Mouse (Mus musculus) limb, embryonic 14.5 days (tissue): ENCODE measurements around the gene Speg. TPM values are rescaled to one million over a fixed set of nuclear protein-coding genes. Genes with fewer than 3 reads are reported as not detected.

Experiments used
- ATAC-seq: fragments of 200-750 bp; cut with Nextera tagmentation; 2 replicates; pipeline ENCODE4 v1.8.0; 2017; ENCODE audit warnings: low read depth, moderate number of reproducible peaks, moderate TSS enrichment; ENCODE audit not compliant: low FRiP score
- DNase-seq: peaks from one replicate; pipeline ENCODE4 v3.0.0-alpha.2; 2015; ENCODE audit warnings: low spot score
- H3K27ac ChIP-seq: fragments of 300-500 bp; sonication (generic); replicated peaks from 2 replicates; pipeline ENCODE4 v1.5.1; 2014; ENCODE audit warnings: low read depth, mild to moderate bottlenecking, low read length, moderate library complexity, mixed read lengths
- H3K27me3 ChIP-seq: fragments of 300-500 bp; sonication (generic); 2 replicates; pipeline ENCODE4 v1.6.1; 2014; ENCODE audit warnings: low read length, mixed read lengths; ENCODE audit not compliant: control insufficient read depth, insufficient read depth
- H3K36me3 ChIP-seq: fragments of 300-500 bp; sonication (generic); 2 replicates; pipeline ENCODE4 v1.6.1; 2014; ENCODE audit warnings: mild to moderate bottlenecking, low read length, moderate library complexity, mixed read lengths; ENCODE audit not compliant: control insufficient read depth, insufficient read depth
- H3K4me1 ChIP-seq: fragments of 300-500 bp; sonication (generic); 2 replicates; pipeline ENCODE4 v1.6.1; 2014; ENCODE audit warnings: antibody characterized with exemption, low read length, mixed read lengths; ENCODE audit not compliant: control insufficient read depth, insufficient read depth
- H3K4me2 ChIP-seq: fragments of 300-500 bp; sonication (generic); replicated peaks from 2 replicates; pipeline ENCODE4 v1.6.1; 2014; ENCODE audit warnings: low read depth, mild to moderate bottlenecking, low read length, moderate library complexity; ENCODE audit not compliant: severe bottlenecking
- H3K4me3 ChIP-seq: fragments of 300-500 bp; sonication (generic); replicated peaks from 2 replicates; pipeline ENCODE4 v1.5.1; 2014; ENCODE audit warnings: low read length
- H3K9ac ChIP-seq: fragments of 300-500 bp; sonication (generic); 2 replicates; pipeline ENCODE4 v1.6.1; 2014; ENCODE audit warnings: mild to moderate bottlenecking, low read depth, low read length, moderate library complexity; ENCODE audit not compliant: severe bottlenecking
- H3K9me3 ChIP-seq: fragments of 300-500 bp; sonication (generic); 2 replicates; pipeline ENCODE4 v1.6.1; 2016; ENCODE audit warnings: low read length; ENCODE audit not compliant: control insufficient read depth
- POLR2A ChIP-seq: fragments of 200-500 bp; IDR thresholded peaks from 2 replicates; pipeline ENCODE4 v1.8.0; 2012; ENCODE audit warnings: inconsistent platforms, mild to moderate bottlenecking, moderate library complexity, borderline replicate concordance; ENCODE audit not compliant: insufficient read depth, insufficient read length; ENCODE audit errors: extremely low read depth
- WGBS: fragments of 180-500 bp; shearing (Covaris S2); extraction: QIAGEN DNeasy Blood & Tissue Kit; methylation state at CpG from one replicate; pipeline ENCODE4 v1.1.7; 2014; 5-methylcytosine and 5-hydroxymethylcytosine counted together
- polyA plus RNA-seq, 2 experiments: library from polyadenylated mRNA; depleted of rRNA in 1 of 2; stranded (reverse) in 1 of 2; unstranded in 1 of 2; fragments of >200 nt; fragmentation: Nextera tagmentation in 1 of 2; extraction: Ambion mirVana in 1 of 2; gene quantifications; 2 replicates each; pipeline versions ENCODE4 v1.2.1 to v1.2.3; 2012 to 2014

Speg gene
- polyA plus RNA-seq (2012; rRNA removed), result 77.9 and 114 TPM in 2 replicates
- 15.3 and 21.8 TPM in 2 replicates for polyA plus RNA-seq (2014; fragmentation: Nextera tagmentation; extraction: Ambion mirVana)

GRCm38 (mm10) chr1:75374950-75375936 is at the start of gene Speg:
Speg (plus strand) TSS chr1:75375297.
- Histone ChIP-seq H3K4me1 (peaks cover 13% of the 10 kb centered on the region), H3K9me3 (no peaks in the 10 kb centered on the region), H3K27ac (no peak within 1 kb of the TSS), H3K4me2 (peak within 1 kb of the TSS; percentile 77), H3K9ac (peak within 1 kb of the TSS; percentile 61), H3K4me3 (peak within 1 kb of the TSS; percentile 34), H3K27me3 (no peaks in the 10 kb centered on the region), H3K36me3 (no peaks in the 10 kb centered on the region)
- no peak for DNase-seq
- peak; percentile 42 for ATAC-seq
- 5% methylated on average over 35 of the region's 57 CpGs for WGBS
- TF ChIP-seq POLR2A, result no peak

- Histone ChIP-seq H3K4me2 (no peak overlapping the region), H3K4me1 (0 out of 2 replicates have a peak, but pooled peaks cover 3% of the 10 kb centered on the region), H3K4me3 (no peak overlapping the region), H3K36me3 (no peaks in the 10 kb centered on the region), H3K9ac (no peak overlapping the region), H3K27ac (no peak overlapping the region), H3K9me3 (no peaks in the 10 kb centered on the region), H3K27me3 (no peaks in the 10 kb centered on the region)
- ATAC-seq, result no peak
- no peak for DNase-seq
- no peak for TF ChIP-seq POLR2A
Observed at GRCm38 (mm10) chr1:75327461-75327860, 47.6 kb upstream of the Speg start.

GRCm38 (mm10) chr1:75331271-75331670 is 43.8 kb upstream of the Speg start:
- no peak for TF ChIP-seq POLR2A
- WGBS, result 68% methylated on average over 1 of the region's 1 CpGs
- ATAC-seq, result no peak

GRCm38 (mm10) chr1:75336461-75336860 is 38.6 kb upstream of the Speg start:
- H3K36me3 ChIP-seq, result no peaks in the 10 kb centered on the region
- no peak overlapping the region for H3K9ac ChIP-seq
- WGBS, result 52% methylated on average over 3 of the region's 3 CpGs
- ATAC-seq, result no peak
- H3K4me3 ChIP-seq, result no peak overlapping the region
- H3K9me3 ChIP-seq, result no peaks in the 10 kb centered on the region
- DNase-seq, result no peak
- H3K27ac ChIP-seq, result no peak overlapping the region
- no peaks in the 10 kb centered on the region for H3K27me3 ChIP-seq
- H3K4me2 ChIP-seq, result no peak overlapping the region
- no peak for TF ChIP-seq POLR2A
- peaks cover 27% of the 10 kb centered on the region for H3K4me1 ChIP-seq

More at GRCm38 (mm10) chr1:75331271-75331670, 43.8 kb upstream of the Speg start:
- H3K4me1 ChIP-seq, result 0 out of 2 replicates have a peak, but pooled peaks cover 3% of the 10 kb centered on the region
- H3K9me3 ChIP-seq, result no peaks in the 10 kb centered on the region
- no peak overlapping the region for H3K9ac ChIP-seq
- no peak overlapping the region for H3K4me2 ChIP-seq
- DNase-seq, result no peak
- no peaks in the 10 kb centered on the region for H3K27me3 ChIP-seq
- H3K36me3 ChIP-seq, result no peaks in the 10 kb centered on the region
- H3K4me3 ChIP-seq, result no peak overlapping the region
- H3K27ac ChIP-seq, result no peak overlapping the region

- no peak overlapping the region for H3K4me2 ChIP-seq
- no peak overlapping the region for H3K4me3 ChIP-seq
- ATAC-seq, result no peak
- peaks cover 24% of the 10 kb centered on the region for H3K4me1 ChIP-seq
- TF ChIP-seq POLR2A, result no peak
- WGBS, result 54% methylated on average over 9 of the region's 9 CpGs
- no peak overlapping the region for H3K9ac ChIP-seq
- no peaks in the 10 kb centered on the region for H3K9me3 ChIP-seq
- H3K36me3 ChIP-seq, result no peaks in the 10 kb centered on the region
- 0 out of 2 replicates have a peak overlapping the region, but pooled peaks have one; percentile 39 for H3K27ac ChIP-seq
- DNase-seq, result no peak
- H3K27me3 ChIP-seq, result no peaks in the 10 kb centered on the region
Observed at GRCm38 (mm10) chr1:75337097-75337496, 38.0 kb upstream of the Speg start.
